Mouse (Mus musculus) forebrain, embryonic 10.5 days (tissue): Measurements from ENCODE around the gene Adam10. TPM values are rescaled to one million over a fixed set of nuclear protein-coding genes. Genes with fewer than 3 reads are reported as not detected.
A peak's percentile ranks its signal among the peaks of the same experiment; 100 is the strongest.

Experiments used
- DNase-seq: peaks from one replicate; pipeline ENCODE4 v3.0.0-alpha.2; 2017; ENCODE audit warnings: low spot score; ENCODE audit errors: extremely low spot score
- H3K27ac ChIP-seq: fragments of 300-500 bp; sonication (generic); 2 replicates; pipeline ENCODE4 v1.5.1; 2016; ENCODE audit warnings: mild to moderate bottlenecking
- H3K27me3 ChIP-seq: fragments of 300-500 bp; sonication (generic); 2 replicates; pipeline ENCODE4 v1.6.1; 2016; ENCODE audit warnings: mild to moderate bottlenecking; ENCODE audit not compliant: poor library complexity, severe bottlenecking
- H3K36me3 ChIP-seq: fragments of 300-500 bp; sonication (generic); replicated peaks from 2 replicates; pipeline ENCODE4 v1.6.1; 2016; ENCODE audit warnings: mild to moderate bottlenecking, moderate library complexity
- H3K4me1 ChIP-seq: fragments of 300-500 bp; sonication (generic); 2 replicates; pipeline ENCODE4 v1.6.1; 2016
- H3K4me3 ChIP-seq: fragments of 300-500 bp; sonication (generic); 2 replicates; pipeline ENCODE4 v1.5.1; 2016; ENCODE audit warnings: mild to moderate bottlenecking, moderate library complexity
- H3K9me3 ChIP-seq: fragments of 300-500 bp; sonication (generic); 2 replicates; pipeline ENCODE4 v1.6.1; 2016; ENCODE audit warnings: mild to moderate bottlenecking, moderate library complexity
- WGBS: fragments of 180-500 bp; shearing (Covaris S2); methylation state at CpG from one replicate; pipeline ENCODE4 v1.1.7; 2016; 5-methylcytosine and 5-hydroxymethylcytosine counted together
- polyA plus RNA-seq: library from polyadenylated mRNA; unstranded; fragments of >200 nt; fragmentation: Nextera tagmentation; extraction: Ambion mirVana; gene quantifications from 2 replicates; pipeline ENCODE4 v1.2.1, GENCODE M21; 2016

The Adam10 gene
- 60.6 and 63.5 TPM in 2 replicates for polyA plus RNA-seq

DNA sequence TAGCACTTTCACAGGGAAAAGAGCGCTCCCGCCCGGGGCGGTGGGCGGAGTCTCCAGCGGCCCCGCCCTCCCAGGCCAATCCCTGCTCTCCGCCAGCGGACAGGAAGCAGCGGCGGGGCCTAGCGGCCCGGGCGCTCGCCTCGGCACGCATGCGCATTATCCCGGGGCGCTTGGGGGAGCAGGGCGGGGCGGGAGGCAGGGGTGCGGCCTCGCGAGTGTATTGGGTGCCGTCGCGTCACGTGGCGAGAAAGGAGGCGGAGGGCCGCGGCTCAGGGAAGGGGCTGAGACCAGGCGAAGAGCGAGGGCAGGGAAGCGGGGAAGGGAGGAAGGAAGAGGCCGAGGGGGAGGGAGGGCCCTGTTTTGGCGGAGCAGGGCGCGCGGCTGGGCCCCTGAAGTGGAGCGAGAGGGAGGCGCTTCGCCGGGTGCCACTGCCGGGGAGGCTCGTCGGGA is at the start of gene Adam10:
TSS of gene Adam10 (plus strand) at position 316 of the 450 bp plus-strand sequence.
- under 1% methylated on average over 44 of the region's 48 CpGs for WGBS
- Histone ChIP-seq H3K27me3 (no peaks in the 10 kb centered on the region), H3K27ac (peak within 1 kb of the TSS; percentile 97), H3K4me3 (peak within 1 kb of the TSS; percentile 97), H3K4me1 (peaks cover 28% of the 10 kb centered on the region), H3K36me3 (no peaks in the 10 kb centered on the region), H3K9me3 (no peaks in the 10 kb centered on the region)
- DNase-seq = peak; percentile 99

DNA sequence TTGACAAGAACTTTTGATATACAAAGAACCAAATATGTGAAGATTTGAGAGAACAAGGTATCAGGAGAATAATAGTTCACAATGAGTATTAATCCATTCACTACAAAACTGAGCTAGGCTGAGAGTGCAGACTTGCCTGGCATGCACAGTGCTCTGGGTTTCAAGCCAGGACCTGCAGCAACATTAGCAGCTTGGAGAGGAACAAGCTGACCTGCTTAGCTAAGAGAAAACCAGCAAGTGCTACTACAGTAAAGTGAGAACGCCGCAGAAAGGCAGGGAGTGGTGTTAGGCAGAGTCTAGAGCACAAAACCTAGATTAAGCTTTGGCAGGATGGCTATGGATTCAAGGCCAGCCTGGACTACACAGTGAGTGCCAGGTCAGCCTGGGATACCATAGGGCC is 49.1 kb upstream of the Adam10 start:
- no peak for DNase-seq

DNA sequence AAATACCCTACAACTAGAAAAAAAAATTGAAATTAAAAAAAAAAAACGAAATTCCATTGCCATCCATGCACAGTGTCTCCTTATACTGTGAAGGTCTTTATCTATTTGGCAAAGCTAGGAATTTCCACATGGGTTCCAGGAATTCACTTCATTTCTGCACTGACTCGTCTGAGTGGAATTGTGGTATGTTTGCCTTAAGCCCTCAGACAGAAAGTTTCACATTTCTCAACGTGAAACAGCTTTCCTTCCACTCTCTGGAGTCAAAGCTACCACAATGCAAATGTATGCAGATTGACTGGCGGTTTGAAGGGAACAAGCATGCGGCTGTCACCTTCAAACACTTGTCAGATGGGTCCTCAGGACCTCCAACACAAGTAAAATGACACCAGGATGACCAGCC is 47.1 kb upstream of the Adam10 start:
- Histone ChIP-seq H3K9me3 (no peaks in the 10 kb centered on the region), H3K36me3 (no peaks in the 10 kb centered on the region), H3K27me3 (no peaks in the 10 kb centered on the region), H3K4me3 (no peak overlapping the region), H3K27ac (no peak overlapping the region), H3K4me1 (no peaks in the 10 kb centered on the region)
- no peak for DNase-seq
- 48% methylated on average over 5 of the region's 5 CpGs for WGBS

More for the DNA sequence above, 49.1 kb upstream of the Adam10 start:
- no peaks in the 10 kb centered on the region for H3K9me3 ChIP-seq
- H3K4me3 ChIP-seq = no peak overlapping the region
- H3K4me1 ChIP-seq = no peaks in the 10 kb centered on the region
- H3K27ac ChIP-seq = no peak overlapping the region
- H3K27me3 ChIP-seq = no peaks in the 10 kb centered on the region
- WGBS = 80% methylated on average over 2 of the region's 2 CpGs
- no peaks in the 10 kb centered on the region for H3K36me3 ChIP-seq

DNA sequence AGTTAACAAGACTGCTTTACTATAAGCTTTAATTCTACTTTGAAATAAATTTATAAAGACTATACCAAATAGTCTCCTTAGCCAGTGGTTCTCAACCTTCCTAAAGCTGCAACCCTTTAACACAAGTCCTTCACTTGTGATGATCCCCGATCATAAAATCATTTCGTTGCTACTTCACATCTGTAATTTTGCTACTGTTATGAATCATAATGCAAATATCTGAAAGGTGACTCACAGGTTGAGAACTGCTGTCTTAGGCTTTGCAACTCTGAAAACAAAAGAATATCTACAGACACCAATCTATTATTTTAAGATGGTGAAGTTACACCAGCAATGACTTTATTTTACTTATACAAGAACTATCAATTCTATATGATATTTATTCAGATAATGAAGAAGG is 42.0 kb upstream of the Adam10 start:
- 88% methylated on average over 2 of the region's 2 CpGs for WGBS
- Histone ChIP-seq H3K27ac (no peak overlapping the region), H3K4me1 (no peaks in the 10 kb centered on the region), H3K4me3 (no peak overlapping the region), H3K36me3 (no peaks in the 10 kb centered on the region), H3K27me3 (no peaks in the 10 kb centered on the region), H3K9me3 (no peaks in the 10 kb centered on the region)
- DNase-seq = no peak

DNA sequence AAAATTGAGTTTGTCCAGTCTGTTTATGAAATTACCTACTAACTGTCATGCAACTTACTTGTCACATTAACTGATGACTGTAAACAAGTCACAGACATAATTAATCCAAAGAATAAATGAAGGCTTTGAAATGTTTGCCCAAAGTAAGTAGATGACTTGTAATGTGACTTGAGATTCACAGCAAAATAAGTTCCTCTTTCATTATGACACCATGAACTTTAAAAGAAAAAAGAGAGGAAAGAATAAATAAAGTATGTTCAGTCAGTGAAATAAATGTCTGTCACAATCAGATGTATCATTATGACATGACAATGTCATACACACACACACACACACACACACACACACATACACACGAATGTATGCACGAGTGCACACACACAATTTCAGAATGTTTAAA is 28.5 kb upstream of the Adam10 start:
- H3K9me3 ChIP-seq = no peaks in the 10 kb centered on the region
- no peaks in the 10 kb centered on the region for H3K27me3 ChIP-seq
- H3K4me1 ChIP-seq = peaks cover 11% of the 10 kb centered on the region; the same call in 1 of the 2 replicates
- no peak for DNase-seq
- H3K27ac ChIP-seq = no peak overlapping the region
- H3K36me3 ChIP-seq = no peaks in the 10 kb centered on the region
- H3K4me3 ChIP-seq = no peak overlapping the region
- 78% methylated on average over 2 of the region's 2 CpGs for WGBS

DNA sequence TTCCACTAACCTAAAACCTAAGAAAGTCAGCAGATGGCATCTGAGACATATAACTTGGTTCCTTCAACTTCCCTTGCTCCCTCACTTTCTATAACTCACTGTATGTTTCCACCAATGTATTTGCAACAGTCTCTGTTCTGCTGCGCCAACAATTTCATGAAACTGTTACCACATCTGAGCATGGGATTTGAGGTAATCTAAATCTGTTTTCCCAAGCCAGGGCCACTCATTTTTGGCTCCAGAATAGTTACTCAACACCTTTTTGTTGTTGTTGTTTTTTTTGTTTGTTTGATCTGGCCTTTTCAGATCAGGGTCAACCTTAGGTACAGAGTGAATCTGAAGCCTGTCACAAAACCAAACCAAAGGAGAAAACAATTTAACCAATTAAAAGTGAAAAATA is 27.8 kb upstream of the Adam10 start:
- Histone ChIP-seq H3K27ac (no peak overlapping the region), H3K27me3 (no peaks in the 10 kb centered on the region), H3K4me1 (peaks cover 18% of the 10 kb centered on the region), H3K9me3 (no peaks in the 10 kb centered on the region), H3K4me3 (no peak overlapping the region), H3K36me3 (no peaks in the 10 kb centered on the region)
- WGBS = 96% methylated on average over 1 of the region's 1 CpGs
- no peak for DNase-seq

DNA sequence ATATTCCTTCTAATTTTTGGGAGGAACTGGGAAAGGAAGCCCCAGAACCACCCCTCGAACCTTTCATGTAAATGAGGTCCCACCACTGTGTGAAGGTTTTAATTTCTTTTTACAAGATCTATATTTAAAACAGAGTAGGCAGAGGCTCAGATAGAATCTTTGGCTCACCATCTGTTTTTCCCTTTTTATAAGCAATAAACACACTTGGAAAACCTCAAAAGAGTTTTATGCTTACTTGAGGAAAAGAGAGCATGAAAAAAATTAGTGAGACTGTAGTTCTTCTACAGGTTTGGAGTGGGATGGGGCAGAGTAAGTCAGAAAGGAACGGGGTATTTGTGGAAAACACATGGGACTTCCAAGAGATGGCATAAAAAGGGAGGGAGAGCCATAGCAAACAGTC is 26.6 kb upstream of the Adam10 start:
- Histone ChIP-seq H3K4me3 (no peak overlapping the region), H3K36me3 (no peaks in the 10 kb centered on the region), H3K4me1 (peaks cover 30% of the 10 kb centered on the region), H3K9me3 (no peaks in the 10 kb centered on the region), H3K27me3 (no peaks in the 10 kb centered on the region), H3K27ac (no peak overlapping the region)
- DNase-seq = no peak
- WGBS = 67% methylated on average over 2 of the region's 2 CpGs

DNA sequence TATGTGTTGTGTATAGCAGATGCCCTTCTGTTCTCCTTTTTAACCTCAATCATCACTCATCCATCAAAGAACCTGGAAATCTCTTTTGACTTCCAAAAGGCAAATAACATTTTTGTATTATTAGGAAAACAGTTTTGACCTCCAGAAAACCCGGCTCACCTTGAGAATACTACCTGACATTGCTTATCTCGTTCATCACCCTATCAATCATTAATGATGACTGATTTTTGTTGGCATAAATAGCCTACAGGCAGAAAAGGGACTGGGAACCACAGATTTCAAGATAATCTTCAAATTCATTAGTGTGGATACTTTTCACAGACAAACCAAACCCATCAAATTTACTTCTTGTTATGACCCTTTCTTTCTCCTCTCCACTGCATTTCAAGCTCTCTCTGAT is 24.9 kb upstream of the Adam10 start:
- Histone ChIP-seq H3K36me3 (no peaks in the 10 kb centered on the region), H3K9me3 (no peaks in the 10 kb centered on the region), H3K4me1 (peaks cover 34% of the 10 kb centered on the region), H3K27me3 (no peaks in the 10 kb centered on the region), H3K27ac (no peak overlapping the region), H3K4me3 (no peak overlapping the region)
- 80% methylated on average over 2 of the region's 2 CpGs for WGBS
- no peak for DNase-seq

DNA sequence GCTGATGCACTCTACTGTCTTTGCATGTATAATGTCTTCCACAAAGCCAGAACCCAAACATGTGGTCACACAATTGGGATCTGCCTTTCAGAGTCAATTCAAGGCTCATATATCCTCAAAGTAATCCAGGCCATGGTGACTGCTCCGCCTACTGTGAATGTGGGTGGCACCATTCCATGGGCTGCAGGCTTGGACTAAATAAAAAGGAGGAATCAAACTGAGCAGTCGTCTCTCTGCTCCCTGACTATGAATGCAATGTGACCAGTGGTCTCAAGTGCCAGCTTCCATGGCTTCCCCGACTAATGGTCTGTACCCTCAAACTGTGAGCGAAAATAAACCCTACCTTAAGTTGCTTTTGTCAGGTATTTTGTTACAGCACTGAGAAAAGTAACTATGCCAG is 24.3 kb upstream of the Adam10 start:
- Histone ChIP-seq H3K4me3 (no peak overlapping the region), H3K4me1 (peaks cover 34% of the 10 kb centered on the region), H3K27me3 (no peaks in the 10 kb centered on the region), H3K27ac (no peak overlapping the region), H3K9me3 (no peaks in the 10 kb centered on the region), H3K36me3 (no peaks in the 10 kb centered on the region)
- WGBS = 79% methylated on average over 4 of the region's 4 CpGs
- no peak for DNase-seq

DNA sequence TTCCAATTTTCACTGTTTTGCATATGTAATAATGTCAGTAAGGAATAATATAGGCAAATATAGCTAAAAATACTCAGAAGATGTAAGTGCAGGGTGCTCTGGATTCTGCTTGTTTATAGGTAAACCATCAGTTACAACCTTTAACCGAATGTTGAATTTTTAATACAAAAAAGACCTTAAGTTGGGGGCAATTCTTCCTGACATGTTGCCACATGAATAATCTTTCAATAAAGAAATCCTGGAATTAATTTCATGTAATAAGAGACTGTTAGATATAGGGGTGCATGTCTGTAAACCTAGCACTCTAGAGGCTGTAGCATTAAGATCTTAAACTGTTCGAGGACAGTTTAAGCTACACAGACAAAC is 23.1 kb upstream of the Adam10 start:
- Histone ChIP-seq H3K27ac (no peak overlapping the region), H3K27me3 (no peaks in the 10 kb centered on the region), H3K9me3 (no peaks in the 10 kb centered on the region), H3K36me3 (no peaks in the 10 kb centered on the region), H3K4me3 (peak overlapping the region; percentile 87), H3K4me1 (peaks cover 34% of the 10 kb centered on the region)
- 43% methylated on average over 2 of the region's 2 CpGs for WGBS
- DNase-seq = no peak

DNA sequence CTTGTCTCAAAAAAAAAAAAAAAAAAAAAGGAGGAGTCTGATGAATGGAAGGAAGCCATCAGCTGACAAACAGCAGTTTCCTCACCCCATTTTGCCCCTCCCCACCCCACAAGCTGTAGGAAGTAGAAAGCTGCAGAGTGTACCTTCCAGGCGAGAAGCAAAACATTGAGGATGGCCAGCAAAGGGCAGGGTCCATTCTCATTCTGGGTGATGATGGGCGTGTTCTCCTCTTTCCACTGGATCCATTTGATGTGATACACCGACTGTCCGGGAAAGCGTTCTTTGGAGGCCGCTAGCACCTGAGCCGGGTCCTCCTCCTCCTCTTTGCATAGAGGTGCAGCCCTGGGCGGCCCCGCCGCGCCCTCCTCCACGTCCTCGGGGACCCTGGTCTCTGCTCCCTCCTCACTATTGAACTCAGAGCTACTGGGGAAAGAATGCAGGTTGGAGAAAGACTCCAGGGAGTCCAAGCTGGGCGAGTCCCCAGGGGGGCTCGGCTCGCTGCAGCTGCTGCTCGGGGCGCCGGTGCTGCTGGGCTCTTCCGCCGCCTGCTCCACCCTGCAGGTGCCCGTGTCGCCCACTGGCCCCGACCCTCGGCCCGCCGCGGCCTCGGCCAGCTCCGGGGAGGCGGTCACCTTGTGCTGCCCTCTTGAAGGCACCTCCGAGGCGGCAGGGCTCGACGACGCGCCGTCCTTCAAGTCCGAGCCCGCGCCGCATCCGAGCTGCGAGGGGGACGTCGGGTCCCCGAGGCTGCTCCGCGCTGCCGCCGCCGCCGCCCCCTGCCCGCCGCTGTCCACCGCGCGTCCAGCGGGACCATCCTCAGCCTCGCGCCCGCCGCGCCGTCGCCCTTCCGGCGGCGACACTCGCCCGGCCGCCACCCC is 22.4 kb upstream of the Adam10 start, which contains the start of gene Gm10642:
TSS of gene Gm10642 (plus strand) at position 122 of the 878 bp plus-strand sequence.
- peak; percentile 40 for DNase-seq
- WGBS = under 1% methylated on average over 72 of the region's 72 CpGs
- H3K36me3 ChIP-seq = no peaks in the 10 kb centered on the region

DNA sequence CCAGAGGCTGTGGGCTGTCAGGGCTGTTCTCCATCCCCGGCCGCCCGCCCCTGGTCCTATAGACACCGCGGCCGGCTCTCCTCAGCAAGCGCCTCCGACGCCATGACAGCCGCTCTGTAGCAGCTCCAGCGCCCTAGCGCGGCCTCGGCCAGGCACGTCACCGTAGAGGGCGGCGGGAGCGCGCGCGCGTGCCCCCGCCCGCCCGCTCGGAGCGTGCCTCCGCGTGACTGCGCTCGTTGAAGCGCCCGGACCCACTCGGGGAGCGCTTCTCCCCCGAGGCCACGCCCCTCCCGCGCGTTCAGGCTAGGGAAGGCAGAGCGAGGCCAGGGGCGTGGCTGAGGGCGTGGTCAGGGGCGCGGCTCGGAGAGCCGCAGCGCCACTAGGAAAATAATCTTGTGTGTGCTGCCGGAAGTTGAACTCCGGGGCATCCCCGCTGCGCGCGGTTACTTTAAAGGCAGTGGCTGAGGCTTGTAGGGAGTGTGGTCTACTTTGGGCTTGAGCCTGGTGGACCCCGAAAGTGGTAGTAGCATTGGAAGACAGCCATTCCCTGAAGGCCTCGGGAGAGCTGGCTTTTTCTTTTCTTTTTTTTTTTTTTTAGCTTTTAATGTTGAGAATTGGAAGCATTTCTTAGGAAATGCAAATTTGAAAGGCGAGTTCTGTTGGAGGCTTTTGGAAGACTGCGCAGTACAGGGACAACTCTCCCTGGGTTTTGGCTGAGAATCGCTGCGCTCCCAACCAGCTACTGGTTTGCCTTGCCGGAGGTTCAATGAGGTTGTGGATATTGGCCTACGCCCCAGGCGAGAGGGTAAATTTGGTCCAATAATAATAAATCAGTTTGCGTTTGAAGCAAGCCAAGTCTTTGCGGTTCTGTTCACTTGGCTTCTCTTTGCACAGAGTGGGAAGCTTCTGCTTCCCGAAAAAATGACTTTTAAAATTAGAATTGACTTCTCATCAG is 21.5 kb upstream of the Adam10 start, which contains the start of gene Mindy2:
TSS of gene Mindy2 (minus strand) at position 162 of the 955 bp plus-strand sequence.
- Histone ChIP-seq H3K4me1 (peaks cover 34% of the 10 kb centered on the region), H3K36me3 (no peaks in the 10 kb centered on the region), H3K27ac (peak within 1 kb of the TSS; percentile 91), H3K27me3 (no peaks in the 10 kb centered on the region), H3K4me3 (peak within 1 kb of the TSS; percentile 87), H3K9me3 (no peaks in the 10 kb centered on the region)
- DNase-seq = peak; percentile 94
- 3% methylated on average over 67 of the region's 67 CpGs for WGBS

More for the DNA sequence above, 22.4 kb upstream of the Adam10 start, which contains the start of gene Gm10642:
- Histone ChIP-seq H3K27me3 (no peaks in the 10 kb centered on the region), H3K27ac (peak within 1 kb of the TSS; percentile 91), H3K4me3 (peak within 1 kb of the TSS; percentile 87), H3K4me1 (peaks cover 34% of the 10 kb centered on the region), H3K9me3 (no peaks in the 10 kb centered on the region)
